Mouse (Mus musculus): Measurements from ENCODE around the gene Prkch.

GRCm38 (mm10) chr12:73639571-73639970, 55.0 kb downstream of the Prkch start:
- TF ChIP-seq POLR2A (IDR thresholded peaks at IDR 0.05; ENCODE audit: borderline replicate concordance, low read depth, low read length): no peak
- TF ChIP-seq CTCF (IDR thresholded peaks at IDR 0.05; ENCODE audit: low read depth, low read length): no peak
